Mouse (Mus musculus): Measurements from ENCODE around the gene Lamc2. TPM values are rescaled to one million over a fixed set of nuclear protein-coding genes. Genes with fewer than 3 reads are reported as not detected.

Lamc2 gene
- total and polyA plus RNA-seq, 3 experiments: 0.03 to 0.04 TPM; not detected in 1

- H3K79me2 ChIP-seq (ENCODE audit: control insufficient read depth, insufficient read depth, low read length, poor library complexity): no peaks in the 10 kb centered on the region
- H3K9me3 ChIP-seq (replicated peaks; ENCODE audit: insufficient read depth, low read length): no peaks in the 10 kb centered on the region
- DNase-seq (ENCODE audit: low read depth, low spot score): no peak
- no peaks in the 10 kb centered on the region for H3K27me3 ChIP-seq (ENCODE audit: control insufficient read depth in 1 of 2, insufficient read depth in 2 of 2, low read length in 2 of 2)
- no peak for TF ChIP-seq USF1 (IDR thresholded peaks at IDR 0.05; ENCODE audit: low read depth, low read length)
- no peak for TF ChIP-seq MEF2A (IDR thresholded peaks at IDR 0.05; ENCODE audit: extremely low read depth, insufficient replicate concordance, low read depth, low read length, poor library complexity, severe bottlenecking)
- TF ChIP-seq TAL1 (IDR thresholded peaks at IDR 0.05; ENCODE audit: low read length): no peak
- no peak for TF ChIP-seq POLR2AphosphoS5 (IDR thresholded peaks at IDR 0.05; ENCODE audit: borderline replicate concordance, low read depth, low read length)
- H3K4me1 ChIP-seq (ENCODE audit: control insufficient read depth in 1 of 2, insufficient read depth in 2 of 2, low read length in 2 of 2): peaks cover 2 to 5% of the 10 kb centered on the region in 2 experiments; a peak in 2 of 4 replicates
- no peak overlapping the region for H3K4me3 ChIP-seq (ENCODE audit: control insufficient read depth in 1 of 2, insufficient read depth in 1 of 2, low read depth in 2 of 2, low read length in 2 of 2)
- H3K27ac ChIP-seq (ENCODE audit: control insufficient read depth, low read depth, low read length): no peak overlapping the region
- no peak overlapping the region for H3K9ac ChIP-seq (ENCODE audit: control insufficient read depth, low read depth, low read length, poor library complexity, severe bottlenecking)
- H3K36me3 ChIP-seq (ENCODE audit: control insufficient read depth in 1 of 2, insufficient read depth in 2 of 2, low read length in 2 of 2): peaks cover 0 to 4% of the 10 kb centered on the region in 2 experiments; a peak in 2 of 4 replicates
These were observed 90.2 kb downstream of the Lamc2 start for GRCm38 (mm10) chr1:153095826-153096727.

- peaks cover 0 to 5% of the 10 kb centered on the region in 2 experiments; a peak in 2 of 4 replicates for H3K36me3 ChIP-seq (ENCODE audit: control insufficient read depth in 1 of 2, insufficient read depth in 2 of 2, low read length in 2 of 2)
- no peak for TF ChIP-seq GATA1 (IDR thresholded peaks at IDR 0.05; ENCODE audit: low read depth, low read length)
- TF ChIP-seq POLR2AphosphoS5 (IDR thresholded peaks at IDR 0.05; ENCODE audit: borderline replicate concordance, low read depth, low read length): no peak
- no peak for TF ChIP-seq BHLHE40 (IDR thresholded peaks at IDR 0.05; ENCODE audit: borderline replicate concordance, low read depth, low read length)
- TF ChIP-seq TAL1 (IDR thresholded peaks at IDR 0.05; ENCODE audit: low read length): no peak
- no peak for TF ChIP-seq MAZ (IDR thresholded peaks at IDR 0.05; ENCODE audit: low read depth, low read length)
- no peak for TF ChIP-seq JUND (IDR thresholded peaks at IDR 0.05; ENCODE audit: low read depth, low read length)
- H3K27ac ChIP-seq (ENCODE audit: control insufficient read depth, low read depth, low read length): no peak overlapping the region
These were observed 90.9 kb downstream of the Lamc2 start for GRCm38 (mm10) chr1:153095328-153095727.

GRCm38 (mm10) chr1:153094226-153095076 is 91.8 kb downstream of the Lamc2 start:
- no peaks in the 10 kb centered on the region for H3K9me3 ChIP-seq (replicated peaks; ENCODE audit: insufficient read depth, low read length)
- no peaks in the 10 kb centered on the region for H3K27me3 ChIP-seq (ENCODE audit: control insufficient read depth in 1 of 2, insufficient read depth in 2 of 2, low read length in 2 of 2)
- H3K79me2 ChIP-seq (ENCODE audit: control insufficient read depth, insufficient read depth, low read length, poor library complexity): no peaks in the 10 kb centered on the region
- H3K36me3 ChIP-seq (ENCODE audit: control insufficient read depth in 1 of 2, insufficient read depth in 2 of 2, low read length in 2 of 2): peaks cover 0 to 7% of the 10 kb centered on the region in 2 experiments; a peak in 2 of 4 replicates
- peaks cover 2 to 17% of the 10 kb centered on the region in 2 experiments; a peak in 3 of 4 replicates for H3K4me1 ChIP-seq (ENCODE audit: control insufficient read depth in 1 of 2, insufficient read depth in 2 of 2, low read length in 2 of 2)
- TF ChIP-seq KAT2A (conservative IDR thresholded peaks at IDR 0.05; ENCODE audit: low read depth, low read length) (no peak), MYB (IDR thresholded peaks at IDR 0.05; ENCODE audit: low read depth, low read length) (no peak), GATA1 (IDR thresholded peaks at IDR 0.05; ENCODE audit: low read depth, low read length) (no peak), USF1 (IDR thresholded peaks at IDR 0.05; ENCODE audit: low read depth, low read length) (no peak), BHLHE40 (IDR thresholded peaks at IDR 0.05; ENCODE audit: borderline replicate concordance, low read depth, low read length) (no peak), JUND (IDR thresholded peaks at IDR 0.05; ENCODE audit: low read depth, low read length) (no peak), POLR2A (IDR thresholded peaks at IDR 0.05; ENCODE audit: control insufficient read depth in 1 of 2, insufficient read depth in 1 of 2, low read depth in 1 of 2, low read length in 2 of 2, poor library complexity in 1 of 2) (no peak), HCFC1 (IDR thresholded peaks at IDR 0.05; ENCODE audit: low read depth, low read length) (no peak), ELF1 (IDR thresholded peaks at IDR 0.05; ENCODE audit: low read depth, low read length) (no peak), NRF1 (IDR thresholded peaks at IDR 0.05; ENCODE audit: insufficient read depth, low read depth, low read length, poor library complexity, severe bottlenecking) (no peak), POLR2AphosphoS5 (IDR thresholded peaks at IDR 0.05; ENCODE audit: borderline replicate concordance, low read depth, low read length) (no peak), TCF12 (IDR thresholded peaks at IDR 0.05; ENCODE audit: low read depth, low read length) (no peak), MEF2A (IDR thresholded peaks at IDR 0.05; ENCODE audit: extremely low read depth, insufficient replicate concordance, low read depth, low read length, poor library complexity, severe bottlenecking) (no peak), CHD1 (IDR thresholded peaks at IDR 0.05; ENCODE audit: low read depth, low read length) (no peak), ETS1 (IDR thresholded peaks at IDR 0.05; ENCODE audit: low read depth, low read length) (no peak), SIN3A (IDR thresholded peaks at IDR 0.05; ENCODE audit: low read length) (no peak)
- H3K27ac ChIP-seq (ENCODE audit: control insufficient read depth, low read depth, low read length): no peak overlapping the region
- H3K9ac ChIP-seq (ENCODE audit: control insufficient read depth, low read depth, low read length, poor library complexity, severe bottlenecking): no peak overlapping the region
- no peak for DNase-seq (ENCODE audit: low read depth, low spot score)
- H3K4me3 ChIP-seq (ENCODE audit: control insufficient read depth in 1 of 2, insufficient read depth in 1 of 2, low read depth in 2 of 2, low read length in 2 of 2): no peak overlapping the region

More at GRCm38 (mm10) chr1:153095328-153095727, 90.9 kb downstream of the Lamc2 start:
- Histone ChIP-seq H3K4me1 (ENCODE audit: control insufficient read depth in 1 of 2, insufficient read depth in 2 of 2, low read length in 2 of 2) (peaks cover 2 to 10% of the 10 kb centered on the region in 2 experiments; a peak in 2 of 4 replicates), H3K4me3 (ENCODE audit: control insufficient read depth in 1 of 2, insufficient read depth in 1 of 2, low read depth in 2 of 2, low read length in 2 of 2) (no peak overlapping the region), H3K79me2 (ENCODE audit: control insufficient read depth, insufficient read depth, low read length, poor library complexity) (no peaks in the 10 kb centered on the region), H3K9me3 (replicated peaks; ENCODE audit: insufficient read depth, low read length) (no peaks in the 10 kb centered on the region), H3K9ac (ENCODE audit: control insufficient read depth, low read depth, low read length, poor library complexity, severe bottlenecking) (no peak overlapping the region), H3K27me3 (ENCODE audit: control insufficient read depth in 1 of 2, insufficient read depth in 2 of 2, low read length in 2 of 2) (no peaks in the 10 kb centered on the region)
- DNase-seq (ENCODE audit: low read depth, low spot score): no peak

Measured in MEL (cell line).